ENCODE assay signal across 8 mouse cellular contexts in genomic region chr1:87098358-87098975, GRCm38 (mm10). TPM values are rescaled to one million over a fixed set of nuclear protein-coding genes. Genes with fewer than 3 reads are reported as not detected.
DNase-seq lines count a peak whose midpoint lies in the region; ATAC-seq and TF ChIP-seq lines count a peak whose summit lies in the region.

No protein-coding gene starts in this region.

- H3K36me3 ChIP-seq in ES-Bruce4 (ENCODE audit: control insufficient read depth, insufficient read depth, low read length, poor library complexity, severe bottlenecking), result no peaks in the 10 kb centered on the region
- no peaks in the 10 kb centered on the region for H3K36me3 ChIP-seq in forebrain, embryonic 10.5 days (replicated peaks)
- H3K36me3 ChIP-seq in heart, postnatal 0 days (replicated peaks; ENCODE audit: control insufficient read depth, insufficient read depth, low read length), result no peaks in the 10 kb centered on the region
- H3K36me3 ChIP-seq in liver, postnatal 0 days (replicated peaks; ENCODE audit: insufficient read depth, low read length), result no peaks in the 10 kb centered on the region
- no peaks in the 10 kb centered on the region for H3K36me3 ChIP-seq in neural tube, embryonic 14.5 days (ENCODE audit: control insufficient read depth, insufficient read depth, low read length)

- no peaks in the 10 kb centered on the region for H3K9me3 ChIP-seq in ES-Bruce4 (replicated peaks; ENCODE audit: control insufficient read depth, insufficient read depth, low read length, poor library complexity, severe bottlenecking)
- H3K9me3 ChIP-seq in forebrain, embryonic 10.5 days, result no peaks in the 10 kb centered on the region
- H3K9me3 ChIP-seq in heart, postnatal 0 days (replicated peaks; ENCODE audit: control insufficient read depth, low read length), result no peaks in the 10 kb centered on the region
- no peaks in the 10 kb centered on the region for H3K9me3 ChIP-seq in liver, postnatal 0 days (ENCODE audit: low read length)
- no peaks in the 10 kb centered on the region for H3K9me3 ChIP-seq in neural tube, embryonic 14.5 days (ENCODE audit: control insufficient read depth, low read length)

- DNase-seq in forebrain, embryonic 10.5 days (ENCODE audit: extremely low spot score, low spot score), result peak; percentile 71
- DNase-seq in heart, postnatal 0 days (ENCODE audit: low spot score), result no peak
- peak; percentile 69 for DNase-seq in kidney, postnatal 14 days
- peak; percentile 75 for DNase-seq in liver, postnatal 0 days
- DNase-seq in thymus, postnatal 36 days, result peak; percentile 32 to 40

- no peak overlapping the region for H3K9ac ChIP-seq in ES-Bruce4 (ENCODE audit: low read depth, poor library complexity, severe bottlenecking)
- H3K9ac ChIP-seq in heart, postnatal 0 days (replicated peaks; ENCODE audit: low read depth, low read length), result no peak overlapping the region
- no peak overlapping the region for H3K9ac ChIP-seq in liver, postnatal 0 days (replicated peaks)
- H3K9ac ChIP-seq in neural tube, embryonic 14.5 days (replicated peaks; ENCODE audit: low read depth, low read length), result no peak overlapping the region

- no peaks in the 10 kb centered on the region for H3K27me3 ChIP-seq in ES-Bruce4 (ENCODE audit: control insufficient read depth, insufficient read depth, low read length, poor library complexity, severe bottlenecking)
- peaks cover 40% of the 10 kb centered on the region for H3K27me3 ChIP-seq in forebrain, embryonic 10.5 days (ENCODE audit: poor library complexity, severe bottlenecking)
- H3K27me3 ChIP-seq in heart, postnatal 0 days (ENCODE audit: control insufficient read depth, insufficient read depth, low read length), result peaks cover 15% of the 10 kb centered on the region
- H3K27me3 ChIP-seq in liver, postnatal 0 days (ENCODE audit: insufficient read depth, low read length), result peaks cover 4% of the 10 kb centered on the region; the same call in 1 of the 2 replicates
- H3K27me3 ChIP-seq in neural tube, embryonic 14.5 days (ENCODE audit: control insufficient read depth, insufficient read depth, low read length), result no peaks in the 10 kb centered on the region

- WGBS in forebrain, embryonic 10.5 days, result 12% methylated on average over 30 of the region's 30 CpGs
- 17% methylated on average over 30 of the region's 30 CpGs for WGBS in heart, postnatal 0 days
- WGBS in liver, postnatal 0 days (ENCODE audit: insufficient replicate concordance), result 13% methylated on average over 29 of the region's 30 CpGs
- WGBS in neural tube, embryonic 14.5 days, result 15% methylated on average over 30 of the region's 30 CpGs

- no peak overlapping the region for H3K27ac ChIP-seq in ES-Bruce4 (ENCODE audit: insufficient read depth, low read length)
- H3K27ac ChIP-seq in bone marrow macrophage, adult 2 months (ENCODE audit: insufficient read depth, low read depth, low read length), result no peak overlapping the region
- 0 out of 2 replicates have a peak overlapping the region, but pooled peaks have one; percentile 44 for H3K27ac ChIP-seq in forebrain, embryonic 10.5 days
- H3K27ac ChIP-seq in heart, postnatal 0 days (ENCODE audit: low read depth), result no peak overlapping the region
- no peak overlapping the region for H3K27ac ChIP-seq in liver, postnatal 0 days (ENCODE audit: low read depth)
- no peak overlapping the region for H3K27ac ChIP-seq in neural tube, embryonic 14.5 days (ENCODE audit: low read depth, low read length)

- ATAC-seq in heart, postnatal 0 days (ENCODE audit: insufficient read depth, low read depth), result peak; percentile 42; the same call in 1 of the 2 replicates
- peak; percentile 77 for ATAC-seq in liver, postnatal 0 days
- peak; percentile 75; the same call in 1 of the 2 replicates for ATAC-seq in neural tube, embryonic 14.5 days (ENCODE audit: low read depth)

- TF ChIP-seq POLR2A in ES-Bruce4 (IDR thresholded peaks at IDR 0.05; ENCODE audit: insufficient read depth, low read length), result no peak
- TF ChIP-seq POLR2A in bone marrow macrophage, adult 2 months (IDR thresholded peaks at IDR 0.05; ENCODE audit: borderline replicate concordance, low read depth, low read length), result no peak

- TF ChIP-seq EP300 in ES-Bruce4 (IDR thresholded peaks at IDR 0.05; ENCODE audit: insufficient read depth, low read depth, low read length), result no peak
- no peak for TF ChIP-seq EP300 in heart, postnatal 0 days (IDR thresholded peaks at IDR 0.05; ENCODE audit: low read depth)
- TF ChIP-seq EP300 in liver, postnatal 0 days (IDR thresholded peaks at IDR 0.05; ENCODE audit: low read depth), result no peak

- H3K4me1 ChIP-seq in ES-Bruce4 (ENCODE audit: control insufficient read depth, insufficient read depth, low read length), result no peaks in the 10 kb centered on the region
- 0 out of 2 replicates have a peak, but pooled peaks cover 3% of the 10 kb centered on the region for H3K4me1 ChIP-seq in bone marrow macrophage, adult 2 months (ENCODE audit: control insufficient read depth, insufficient read depth, low read length)
- peaks cover 8% of the 10 kb centered on the region for H3K4me1 ChIP-seq in forebrain, embryonic 10.5 days
- H3K4me1 ChIP-seq in heart, postnatal 0 days (ENCODE audit: control insufficient read depth, insufficient read depth), result no peaks in the 10 kb centered on the region; the same call in 1 of the 2 replicates
- peaks cover 4% of the 10 kb centered on the region; the same call in 1 of the 2 replicates for H3K4me1 ChIP-seq in liver, postnatal 0 days (ENCODE audit: insufficient read depth)
- no peaks in the 10 kb centered on the region for H3K4me1 ChIP-seq in neural tube, embryonic 14.5 days (ENCODE audit: control insufficient read depth, insufficient read depth, low read length)

- H3K4me2 ChIP-seq in heart, postnatal 0 days (ENCODE audit: low read depth, low read length), result no peak overlapping the region; the same call in 1 of the 2 replicates
- no peak overlapping the region; the same call in 1 of the 2 replicates for H3K4me2 ChIP-seq in liver, postnatal 0 days (ENCODE audit: low read depth, low read length)
- peak overlapping the region; percentile 18; the same call in 1 of the 2 replicates for H3K4me2 ChIP-seq in neural tube, embryonic 14.5 days (ENCODE audit: low read depth, low read length)

- peak; percentile 76 for TF ChIP-seq CTCF in ES-Bruce4 (IDR thresholded peaks at IDR 0.05; ENCODE audit: low read depth, low read length)
- peak; percentile 62; the same call in 1 of the 2 replicates for TF ChIP-seq CTCF in bone marrow macrophage, adult 2 months (IDR thresholded peaks at IDR 0.05; ENCODE audit: low read depth, low read length)
- TF ChIP-seq CTCF in heart, postnatal 0 days (IDR thresholded peaks at IDR 0.05; ENCODE audit: low read depth), result peak; percentile 62
- peak; percentile 81 for TF ChIP-seq CTCF in liver, postnatal 0 days (IDR thresholded peaks at IDR 0.05; ENCODE audit: low read depth)

- H3K4me3 ChIP-seq in ES-Bruce4 (ENCODE audit: low read depth, low read length), result peak overlapping the region; percentile 33
- H3K4me3 ChIP-seq in bone marrow macrophage, adult 2 months (ENCODE audit: insufficient read depth, low read length), result peak overlapping the region; percentile 28
- H3K4me3 ChIP-seq in forebrain, embryonic 10.5 days, result peak overlapping the region; percentile 31
- no peak overlapping the region for H3K4me3 ChIP-seq in heart, postnatal 0 days (ENCODE audit: low read depth, low read length)
- no peak overlapping the region for H3K4me3 ChIP-seq in liver, postnatal 0 days (ENCODE audit: low read depth, low read length)
- no peak overlapping the region for H3K4me3 ChIP-seq in neural tube, embryonic 14.5 days (ENCODE audit: low read depth, low read length)

RNA-seq across cellular contexts. Expression of gene Alpi, which starts 2.9 kb away (rescaled TPM):
- not detected in 2 replicates for polyA plus RNA-seq in ES-Bruce4 (2011; ENCODE audit: insufficient read depth, insufficient read length, low read depth, missing spikeins)
- not detected in 2 replicates for polyA plus RNA-seq in bone marrow macrophage, adult 2 months (2012; ENCODE audit: insufficient read depth, insufficient read length, missing spikeins)
- not detected in 2 replicates for polyA plus RNA-seq in forebrain, embryonic 10.5 days (2016; fragmentation: Nextera tagmentation; extraction: Ambion mirVana)
- not detected in 2 replicates for total RNA-seq in heart, postnatal 0 days (2014; rRNA removed; ENCODE audit: low replicate concordance)
- polyA plus RNA-seq in heart, postnatal 0 days (2015; fragmentation: Nextera tagmentation; extraction: Ambion mirVana), result not detected in 2 replicates
- not detected in 2 replicates for polyA plus RNA-seq in liver, postnatal 0 days (2015; fragmentation: Nextera tagmentation; extraction: Ambion mirVana)
- not detected in 2 replicates for polyA plus RNA-seq in neural tube, embryonic 14.5 days (2014; fragmentation: Nextera tagmentation; extraction: Ambion mirVana)

RNA-seq across cellular contexts. Expression of gene Alppl2, which starts 8.7 kb away (rescaled TPM):
- polyA plus RNA-seq in ES-Bruce4 (2011; ENCODE audit: insufficient read depth, insufficient read length, low read depth, missing spikeins), result not detected in 2 replicates
- polyA plus RNA-seq in bone marrow macrophage, adult 2 months (2012; ENCODE audit: insufficient read depth, insufficient read length, missing spikeins), result not detected in 2 replicates
- polyA plus RNA-seq in forebrain, embryonic 10.5 days (2016; fragmentation: Nextera tagmentation; extraction: Ambion mirVana), result not detected in 2 replicates
- total RNA-seq in heart, postnatal 0 days (2014; rRNA removed; ENCODE audit: low replicate concordance), result not detected in 2 replicates
- polyA plus RNA-seq in heart, postnatal 0 days (2015; fragmentation: Nextera tagmentation; extraction: Ambion mirVana), result not detected in 2 replicates
- polyA plus RNA-seq in liver, postnatal 0 days (2015; fragmentation: Nextera tagmentation; extraction: Ambion mirVana), result not detected in 2 replicates
- not detected in 2 replicates for polyA plus RNA-seq in neural tube, embryonic 14.5 days (2014; fragmentation: Nextera tagmentation; extraction: Ambion mirVana)

RNA-seq across cellular contexts. Expression of gene Akp3, which starts 26.3 kb away (rescaled TPM):
- polyA plus RNA-seq in ES-Bruce4 (2011; ENCODE audit: insufficient read depth, insufficient read length, low read depth, missing spikeins), result not detected in 2 replicates
- polyA plus RNA-seq in bone marrow macrophage, adult 2 months (2012; ENCODE audit: insufficient read depth, insufficient read length, missing spikeins), result not detected in 2 replicates
- polyA plus RNA-seq in forebrain, embryonic 10.5 days (2016; fragmentation: Nextera tagmentation; extraction: Ambion mirVana), result not detected in 2 replicates
- total RNA-seq in heart, postnatal 0 days (2014; rRNA removed; ENCODE audit: low replicate concordance), result not detected in 2 replicates
- not detected in 2 replicates for polyA plus RNA-seq in heart, postnatal 0 days (2015; fragmentation: Nextera tagmentation; extraction: Ambion mirVana)
- polyA plus RNA-seq in liver, postnatal 0 days (2015; fragmentation: Nextera tagmentation; extraction: Ambion mirVana), result not detected in 2 replicates
- not detected in 2 replicates for polyA plus RNA-seq in neural tube, embryonic 14.5 days (2014; fragmentation: Nextera tagmentation; extraction: Ambion mirVana)

RNA-seq across cellular contexts. Expression of gene Ecel1, which starts 57.9 kb away (rescaled TPM):
- 0.37 and 2.2 TPM in 2 replicates for polyA plus RNA-seq in ES-Bruce4 (2011; ENCODE audit: insufficient read depth, insufficient read length, low read depth, missing spikeins)
- not detected in 2 replicates for polyA plus RNA-seq in bone marrow macrophage, adult 2 months (2012; ENCODE audit: insufficient read depth, insufficient read length, missing spikeins)
- polyA plus RNA-seq in forebrain, embryonic 10.5 days (2016; fragmentation: Nextera tagmentation; extraction: Ambion mirVana), result 1.1 and 1.2 TPM in 2 replicates
- total RNA-seq in heart, postnatal 0 days (2014; rRNA removed; ENCODE audit: low replicate concordance), result 0.46 and 2.2 TPM in 2 replicates
- polyA plus RNA-seq in heart, postnatal 0 days (2015; fragmentation: Nextera tagmentation; extraction: Ambion mirVana), result 0.41 and 0.55 TPM in 2 replicates
- 0.16 and 0.32 TPM in 2 replicates for polyA plus RNA-seq in liver, postnatal 0 days (2015; fragmentation: Nextera tagmentation; extraction: Ambion mirVana)
- polyA plus RNA-seq in neural tube, embryonic 14.5 days (2014; fragmentation: Nextera tagmentation; extraction: Ambion mirVana), result 60.2 and 64.9 TPM in 2 replicates

Comparison
In these comparisons a context has a peak if more than half of its experiments do, and no peak if none do; other contexts are left out.
1. H3K4me3 ChIP-seq: peak in ES-Bruce4 (single experiment), bone marrow macrophage, adult 2 months (single experiment) and forebrain, embryonic 10.5 days (single experiment); none in heart, postnatal 0 days (single experiment), liver, postnatal 0 days (single experiment) and neural tube, embryonic 14.5 days (single experiment).
2. Peak in every context shown above with its lines, with median percentiles within 50 percentile points of each other: CTCF ChIP-seq and ATAC-seq.